Mouse (Mus musculus): ENCODE measurements around the gene 4930558C23Rik.
"Not testable (repeated sequence)": the region's sequence is repeated elsewhere in the genome, so short reads cannot be mapped to it uniquely, and the experiment has no call there.

4930558C23Rik gene

GRCm38 (mm10) chr3:95370101-95370500 is 32.5 kb downstream of the 4930558C23Rik start:
- no peak for DNase-seq

GRCm38 (mm10) chr3:95360276-95360675 is 42.4 kb downstream of the 4930558C23Rik start:
- not testable (repeated sequence) for DNase-seq

- no peak for DNase-seq
Observed at GRCm38 (mm10) chr3:95357746-95358145, 44.9 kb downstream of the 4930558C23Rik start.

- DNase-seq, result peak; percentile 97
Observed at GRCm38 (mm10) chr3:95356701-95357449, 45.8 kb downstream of the 4930558C23Rik start, which contains the start of gene Setdb1. Setdb1 (minus strand) TSS chr3:95357202.

GRCm38 (mm10) chr3:95355911-95356544 is 46.6 kb downstream of the 4930558C23Rik start:
- not testable (repeated sequence) for DNase-seq

DNA sequence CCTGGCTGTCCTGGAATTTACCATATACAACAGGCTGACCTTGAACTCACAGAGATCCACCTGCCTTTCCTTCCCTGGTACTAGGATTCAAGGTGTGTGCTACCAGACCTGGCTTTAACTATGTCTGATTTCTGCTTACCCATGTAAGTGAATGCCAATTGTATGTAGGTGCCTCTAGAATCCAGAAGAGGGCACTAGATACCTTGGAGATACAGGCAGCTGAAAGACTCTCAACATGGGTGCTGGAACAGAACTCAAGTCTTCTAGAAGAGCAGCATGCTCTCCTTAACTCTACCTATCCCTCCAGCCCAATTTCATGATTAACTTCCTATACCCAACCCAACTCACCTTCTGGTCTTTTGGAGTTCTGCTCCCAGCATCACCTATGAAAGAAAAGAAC is 53.1 kb downstream of the 4930558C23Rik start:
- no peak for DNase-seq

- DNase-seq, result not testable (repeated sequence)
Observed at GRCm38 (mm10) chr3:95348343-95348742, 54.3 kb downstream of the 4930558C23Rik start.

GRCm38 (mm10) chr3:95346454-95346853 is 56.2 kb downstream of the 4930558C23Rik start:
- DNase-seq, result no peak

GRCm38 (mm10) chr3:95343356-95344000 is 59.2 kb downstream of the 4930558C23Rik start:
- DNase-seq, result not testable (repeated sequence)

DNA sequence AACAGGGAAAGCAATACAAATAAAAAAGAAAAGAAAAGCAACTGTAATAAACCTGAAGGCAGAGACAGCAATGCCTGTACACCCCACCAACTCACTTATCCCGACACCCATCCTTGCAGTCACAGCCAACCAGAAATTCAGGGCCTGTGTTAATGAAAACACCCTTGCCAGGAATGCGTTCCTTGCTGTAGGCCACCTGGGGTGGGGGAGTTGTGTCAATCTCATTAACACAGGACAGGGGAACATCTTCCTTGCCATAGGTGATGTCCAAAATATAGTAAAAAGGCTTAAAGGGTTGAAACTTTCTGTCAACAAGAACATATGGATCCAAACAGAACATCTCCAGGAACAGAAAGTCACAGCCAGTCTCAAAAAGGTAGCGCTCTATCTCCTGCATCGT is 64.4 kb downstream of the 4930558C23Rik start:
- no peak for DNase-seq

DNA sequence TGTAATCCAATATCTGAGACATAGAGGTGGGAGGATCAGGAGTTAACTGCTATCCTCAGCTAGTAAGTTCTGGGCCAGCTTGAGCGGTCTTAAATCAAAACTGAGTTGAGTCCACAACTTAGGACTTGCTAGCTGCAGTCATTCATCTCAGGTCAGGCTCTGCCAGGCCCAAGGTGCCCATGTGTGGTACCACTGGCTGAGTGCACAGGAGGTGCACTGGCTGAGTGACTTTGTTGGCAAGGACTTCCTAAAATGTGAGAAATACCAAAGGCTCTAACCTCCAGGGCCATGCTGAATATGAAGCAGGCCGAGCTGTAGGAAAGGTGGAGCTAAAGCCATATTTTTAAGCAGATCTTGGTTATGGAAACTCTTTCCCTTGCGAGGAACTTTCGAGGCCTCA is 65.3 kb downstream of the 4930558C23Rik start:
- DNase-seq, result no peak
